Mouse (Mus musculus) bone marrow, adult 2 months (tissue): ENCODE measurements around the gene Olfr981.

Experiments
- CTCF ChIP-seq: fragments of 200-500 bp; IDR thresholded peaks from 2 replicates; pipeline ENCODE4 v1.5.1; 2011; ENCODE audit warnings: low read length, control low read depth; ENCODE audit not compliant: control insufficient read depth, insufficient read depth
- POLR2A ChIP-seq: fragments of 200-500 bp; IDR thresholded peaks from 2 replicates; pipeline ENCODE4 v1.6.1; 2011; ENCODE audit warnings: low read depth, mild to moderate bottlenecking, control low read depth, low read length, borderline replicate concordance; ENCODE audit not compliant: control insufficient read depth

DNA sequence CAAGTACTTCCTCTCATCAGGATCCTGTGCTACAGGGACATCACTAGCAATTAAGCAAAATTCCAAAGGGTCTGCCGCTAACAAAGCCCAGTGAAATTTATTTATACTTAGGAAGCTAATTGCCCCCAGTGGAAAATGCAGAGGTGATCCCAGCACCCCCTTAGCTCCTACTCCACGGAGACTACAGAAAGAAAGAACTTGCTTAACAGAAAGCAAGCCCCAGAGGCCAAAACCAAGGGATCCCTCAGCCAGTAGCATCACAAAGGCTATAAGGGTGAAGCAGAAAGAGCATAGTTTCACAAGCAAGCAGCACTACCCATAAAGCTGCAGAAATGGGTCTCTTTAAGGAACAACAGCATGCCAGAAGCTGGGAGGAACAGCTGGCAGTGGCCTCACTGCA, at the start of gene Olfr981:
- no peak for TF ChIP-seq POLR2A
- TF ChIP-seq CTCF: no peak
